Mouse (Mus musculus) adrenal gland, adult 18-20 months (tissue): ENCODE measurements around the gene Bpifb9a. TPM values are rescaled to one million over a fixed set of nuclear protein-coding genes. Genes with fewer than 3 reads are reported as not detected.
"Not testable (repeated sequence)": the region's sequence is repeated elsewhere in the genome, so short reads cannot be mapped to it uniquely, and the experiment has no call there.

Experiments used
- DNase-seq, 2 experiments: peaks; one replicate each; pipeline ENCODE4 v3.0.0; 2021 to 2022; ENCODE audit warnings: low spot score in 2 of 2
- total RNA-seq, 2 experiments: library from RNA; stranded (reverse); gene quantifications; 1 replicate in 1 of 2; 2 replicates in 1 of 2; pipeline ENCODE4 v1.2.3; 2021

The Bpifb9a gene
- total RNA-seq, 2 experiments from 2014 or later = not detected

DNA sequence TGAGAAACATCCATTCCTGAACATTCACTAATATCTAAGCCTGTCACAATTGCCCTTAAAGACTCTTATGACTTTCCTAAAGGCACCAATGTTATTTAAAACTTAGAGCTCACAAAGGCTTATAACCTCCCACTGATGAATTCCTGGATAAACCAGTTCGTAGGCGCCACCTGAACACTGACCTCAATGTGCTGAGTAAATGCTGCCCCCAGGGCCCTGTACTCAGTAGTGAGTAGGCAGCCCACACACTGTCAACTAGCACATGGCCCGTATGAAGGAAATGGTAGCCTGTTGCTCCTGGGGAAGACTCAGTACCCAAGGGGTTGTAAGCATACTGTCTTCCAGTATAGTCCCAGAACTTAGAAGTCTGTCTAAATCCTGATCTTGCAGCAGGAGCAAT lies 44.1 kb downstream of the Bpifb9a start:
- no peak for DNase-seq

GRCm38 (mm10) chr2:154304604-154305003 lies 47.0 kb downstream of the Bpifb9a start:
- DNase-seq = not testable (repeated sequence)

- DNase-seq = not testable (repeated sequence)
These were observed 49.3 kb downstream of the Bpifb9a start, which contains the start of gene Bpifb9b for GRCm38 (mm10) chr2:154306927-154307326. Bpifb9b (plus strand) TSS chr2:154307227.

DNA sequence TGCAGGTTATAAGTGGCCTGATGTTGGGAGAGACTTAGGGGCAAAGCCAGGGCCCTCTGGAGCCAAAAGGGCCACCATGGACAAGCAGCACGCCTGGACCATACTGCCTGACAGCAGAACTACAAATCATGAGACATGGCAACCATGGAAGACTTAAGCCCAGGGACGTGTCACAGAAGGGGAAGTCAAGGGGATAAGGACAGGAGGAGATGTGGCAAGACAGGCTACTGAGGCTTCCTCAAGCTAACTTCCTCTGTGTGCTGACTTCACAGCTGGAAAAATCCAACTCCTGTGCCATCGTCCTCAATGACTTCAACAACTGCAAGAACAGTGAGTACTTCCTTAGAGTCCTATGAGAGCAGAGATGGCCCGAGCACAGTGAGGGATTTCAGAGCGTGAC lies 56.1 kb downstream of the Bpifb9a start:
- DNase-seq = not testable (repeated sequence)

Other genes starting within 250 kb of the Bpifb9a start
- not detected for gene Bpifa2, start 249.6 kb upstream of the Bpifb9a start, total RNA-seq
- gene Bpifa3, start 127.5 kb upstream of the Bpifb9a start, total RNA-seq = not detected
- under 1 TPM in 1 of 2 experiments, not detected in 1; 0.35 TPM for gene Bpifa1, start 115.0 kb upstream of the Bpifb9a start, total RNA-seq
- gene Bpifa5, start 95.2 kb upstream of the Bpifb9a start, total RNA-seq = not detected
- not detected for gene Bpifb1, start 67.0 kb upstream of the Bpifb9a start, total RNA-seq
- not detected for gene Bpifb5, start 34.1 kb upstream of the Bpifb9a start, total RNA-seq
- gene Bpifb9b, start 49.4 kb downstream of the Bpifb9a start, total RNA-seq = not detected
- 10 to 100 TPM in 1 of 2 experiments, 1 to 10 TPM in 1; 9.3 to 13.6 TPM for gene Cdk5rap1, start 115.2 kb downstream of the Bpifb9a start, total RNA-seq
- 10 to 100 TPM; 23.8 to 29.3 TPM for gene Snta1, start 150.2 kb downstream of the Bpifb9a start, total RNA-seq
- 10 to 100 TPM; 28.7 to 36.9 TPM for gene Cbfa2t2, start 178.6 kb downstream of the Bpifb9a start, total RNA-seq